Mouse (Mus musculus): Measurements from ENCODE around the gene Mapk9. TPM values are rescaled to one million over a fixed set of nuclear protein-coding genes. Genes with fewer than 3 reads are reported as not detected.
A peak's percentile ranks its signal among the peaks of the same experiment; 100 is the strongest.

The Mapk9 gene
- polyA plus RNA-seq, 1 experiment from 2014 or later: 38.4 TPM

DNA sequence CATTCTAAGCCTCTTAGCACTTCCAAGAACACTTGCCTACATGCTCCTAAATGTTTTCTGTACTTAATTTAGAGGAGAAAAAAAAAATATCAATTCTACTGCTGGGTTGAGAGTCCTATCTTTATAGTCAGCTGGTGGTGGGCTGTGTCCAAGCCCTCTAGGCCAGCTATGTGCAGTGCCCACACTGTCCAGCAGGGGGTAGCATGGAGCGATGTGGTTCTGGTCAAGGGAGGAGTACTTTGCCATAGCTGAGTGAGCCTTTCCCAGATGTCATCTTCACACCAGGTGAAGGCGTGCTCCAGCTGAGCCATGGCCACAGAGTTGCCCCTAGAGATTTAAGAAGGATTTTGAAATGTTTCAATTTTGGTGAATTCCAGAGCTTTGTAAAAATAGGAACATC, 21.7 kb upstream of the Mapk9 start:
- peak; percentile 90 for TF ChIP-seq CTCF (IDR thresholded peaks at IDR 0.05; ENCODE audit: low read depth)
- DNase-seq (peak; percentile 75), ATAC-seq (ENCODE audit: insufficient read depth) (no peak)
- H3K27me3 ChIP-seq (ENCODE audit: insufficient read depth, low read length): no peaks in the 10 kb centered on the region
- no peak overlapping the region for H3K9ac ChIP-seq
- H3K4me2 ChIP-seq: no peak overlapping the region
- no peak overlapping the region for H3K4me3 ChIP-seq (ENCODE audit: low read depth, low read length)
- WGBS: 47% methylated on average over 2 of the region's 2 CpGs
- H3K36me3 ChIP-seq (ENCODE audit: insufficient read depth): peaks cover 20% of the 10 kb centered on the region; the same call in 1 of the 2 replicates
- peaks cover 4% of the 10 kb centered on the region; the same call in 1 of the 2 replicates for H3K4me1 ChIP-seq (ENCODE audit: insufficient read depth)
- H3K9me3 ChIP-seq (ENCODE audit: low read depth, low read length): no peaks in the 10 kb centered on the region
- H3K27ac ChIP-seq (ENCODE audit: low read depth): no peak overlapping the region

DNA sequence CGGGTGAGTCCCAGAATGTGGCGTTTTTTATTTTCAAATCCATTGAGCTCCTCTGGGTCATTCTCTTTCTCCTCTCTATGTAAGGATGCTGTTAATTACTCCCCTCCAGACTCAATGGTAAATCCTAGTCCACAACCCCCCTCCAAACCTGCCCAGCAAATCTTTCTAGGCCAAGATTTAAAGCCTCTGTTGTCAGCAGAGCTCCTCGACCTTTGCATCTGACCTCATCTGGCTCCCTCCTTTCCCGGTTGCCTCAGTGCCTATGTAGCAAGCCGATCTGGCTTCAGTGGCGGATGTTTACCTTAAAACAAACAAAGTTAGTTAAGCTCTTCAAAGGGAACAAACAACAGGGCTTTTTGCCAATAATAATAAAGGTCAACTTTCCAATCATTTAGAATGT, 19.3 kb upstream of the Mapk9 start:
- DNase-seq: peak; percentile 64
- Histone ChIP-seq H3K9ac (no peak overlapping the region), H3K4me2 (no peak overlapping the region), H3K36me3 (ENCODE audit: insufficient read depth) (peaks cover 25% of the 10 kb centered on the region; the same call in 1 of the 2 replicates), H3K4me1 (ENCODE audit: insufficient read depth) (peaks cover 4% of the 10 kb centered on the region; the same call in 1 of the 2 replicates), H3K9me3 (ENCODE audit: low read depth, low read length) (no peaks in the 10 kb centered on the region), H3K27ac (ENCODE audit: low read depth) (no peak overlapping the region), H3K27me3 (ENCODE audit: insufficient read depth, low read length) (no peaks in the 10 kb centered on the region), H3K4me3 (ENCODE audit: low read depth, low read length) (no peak overlapping the region)
- 27% methylated on average over 6 of the region's 6 CpGs for WGBS
- TF ChIP-seq CTCF (IDR thresholded peaks at IDR 0.05; ENCODE audit: low read depth): no peak
- ATAC-seq (ENCODE audit: insufficient read depth): no peak

DNA sequence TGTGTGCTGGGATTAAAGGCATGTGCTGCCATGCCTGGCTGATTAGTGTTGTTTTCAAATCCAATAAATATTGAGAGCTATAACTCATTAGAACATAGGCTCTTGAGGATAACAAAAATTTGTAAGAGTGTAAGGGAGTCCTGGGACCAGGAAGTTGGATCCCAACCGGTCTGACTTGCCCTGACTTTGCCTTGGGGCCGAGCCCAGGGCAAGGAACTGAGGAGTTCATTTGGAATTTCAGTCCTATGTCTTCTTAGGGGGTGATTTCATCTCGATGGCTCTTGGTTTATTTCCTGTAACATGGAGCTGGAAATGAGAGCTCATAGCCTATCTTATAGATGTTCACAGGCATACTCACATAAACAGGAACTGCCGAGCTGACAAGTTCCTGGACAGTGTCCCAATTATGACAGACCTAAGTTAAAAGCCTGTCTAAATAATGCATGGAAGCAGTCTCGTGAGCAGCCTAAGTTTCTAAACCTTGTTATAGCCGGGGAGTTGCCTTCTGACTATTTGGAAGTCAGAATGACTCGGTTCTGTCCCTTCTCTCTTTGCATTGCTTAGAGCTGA, 17.3 kb upstream of the Mapk9 start:
- H3K27me3 ChIP-seq (ENCODE audit: insufficient read depth, low read length): no peaks in the 10 kb centered on the region
- no peak overlapping the region for H3K9ac ChIP-seq
- H3K4me2 ChIP-seq: peak overlapping the region; percentile 1; the same call in 1 of the 2 replicates
- peak overlapping the region; percentile 71; the same call in 1 of the 2 replicates for H3K27ac ChIP-seq (ENCODE audit: low read depth)
- H3K4me3 ChIP-seq (ENCODE audit: low read depth, low read length): no peak overlapping the region
- H3K36me3 ChIP-seq (ENCODE audit: insufficient read depth): peaks cover 22% of the 10 kb centered on the region; the same call in 1 of the 2 replicates
- DNase-seq (peak; percentile 88), ATAC-seq (ENCODE audit: insufficient read depth) (peak; percentile 81)
- no peaks in the 10 kb centered on the region for H3K9me3 ChIP-seq (ENCODE audit: low read depth, low read length)
- WGBS: 30% methylated on average over 7 of the region's 7 CpGs
- peaks cover 4% of the 10 kb centered on the region; the same call in 1 of the 2 replicates for H3K4me1 ChIP-seq (ENCODE audit: insufficient read depth)
- TF ChIP-seq CTCF (IDR thresholded peaks at IDR 0.05; ENCODE audit: low read depth): no peak

DNA sequence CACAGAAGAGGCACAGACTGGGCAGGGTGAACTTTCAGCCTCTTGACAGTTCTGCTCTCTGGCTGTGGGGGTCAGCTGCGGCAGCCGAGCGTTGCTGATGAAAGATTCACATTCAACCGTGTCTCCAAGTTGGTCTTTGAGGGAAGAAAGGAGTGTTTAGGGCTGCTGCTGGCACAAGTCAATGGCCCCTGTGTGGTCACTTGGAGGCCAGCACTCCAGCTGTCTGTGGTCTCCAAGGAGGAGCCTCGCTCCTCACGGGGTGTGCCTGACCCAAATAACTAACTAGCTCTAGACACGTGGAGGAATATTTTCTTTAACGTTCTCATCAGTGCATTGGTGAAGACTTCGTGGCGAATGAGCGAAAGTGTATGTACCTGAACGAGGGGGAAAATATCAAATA, 14.6 kb upstream of the Mapk9 start:
- H3K4me1 ChIP-seq (ENCODE audit: insufficient read depth): peaks cover 4% of the 10 kb centered on the region; the same call in 1 of the 2 replicates
- no peak overlapping the region for H3K4me3 ChIP-seq (ENCODE audit: low read depth, low read length)
- no peak for ATAC-seq (ENCODE audit: insufficient read depth)
- no peaks in the 10 kb centered on the region for H3K9me3 ChIP-seq (ENCODE audit: low read depth, low read length)
- TF ChIP-seq CTCF (IDR thresholded peaks at IDR 0.05; ENCODE audit: low read depth): no peak
- DNase-seq: no peak
- no peak overlapping the region for H3K4me2 ChIP-seq
- H3K27ac ChIP-seq (ENCODE audit: low read depth): no peak overlapping the region
- peaks cover 30% of the 10 kb centered on the region; the same call in 1 of the 2 replicates for H3K36me3 ChIP-seq (ENCODE audit: insufficient read depth)
- no peaks in the 10 kb centered on the region for H3K27me3 ChIP-seq (ENCODE audit: insufficient read depth, low read length)
- 87% methylated on average over 12 of the region's 12 CpGs for WGBS
- H3K9ac ChIP-seq: no peak overlapping the region

DNA sequence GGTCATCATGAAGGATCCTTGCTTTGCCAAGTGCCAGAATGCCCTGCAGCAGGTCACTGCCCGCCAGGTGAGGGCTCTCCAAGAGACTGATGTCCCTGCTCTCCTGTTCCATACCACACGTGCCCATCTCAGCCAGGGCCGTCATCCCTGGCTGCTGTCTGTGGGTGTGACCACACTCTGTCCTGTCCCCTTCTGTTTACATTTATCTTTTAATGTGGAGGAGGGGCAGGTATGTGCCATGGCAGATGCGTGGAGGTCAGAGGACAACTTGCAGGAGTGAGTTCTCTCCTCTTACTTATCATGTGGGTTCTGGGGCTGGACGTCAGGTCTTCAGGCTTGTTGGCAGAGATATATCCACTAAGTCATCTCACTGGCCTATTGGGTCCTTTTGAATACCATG, 13.6 kb upstream of the Mapk9 start:
- ATAC-seq (ENCODE audit: insufficient read depth): no peak
- H3K27me3 ChIP-seq (ENCODE audit: insufficient read depth, low read length): no peaks in the 10 kb centered on the region
- H3K9ac ChIP-seq: no peak overlapping the region
- H3K9me3 ChIP-seq (ENCODE audit: low read depth, low read length): no peaks in the 10 kb centered on the region
- no peak overlapping the region for H3K4me3 ChIP-seq (ENCODE audit: low read depth, low read length)
- no peak for DNase-seq
- no peak overlapping the region for H3K27ac ChIP-seq (ENCODE audit: low read depth)
- no peak overlapping the region for H3K4me2 ChIP-seq
- H3K4me1 ChIP-seq (ENCODE audit: insufficient read depth): peaks cover 4% of the 10 kb centered on the region; the same call in 1 of the 2 replicates
- WGBS: 67% methylated on average over 5 of the region's 5 CpGs
- no peak for TF ChIP-seq CTCF (IDR thresholded peaks at IDR 0.05; ENCODE audit: low read depth)
- peaks cover 27% of the 10 kb centered on the region; the same call in 1 of the 2 replicates for H3K36me3 ChIP-seq (ENCODE audit: insufficient read depth)

DNA sequence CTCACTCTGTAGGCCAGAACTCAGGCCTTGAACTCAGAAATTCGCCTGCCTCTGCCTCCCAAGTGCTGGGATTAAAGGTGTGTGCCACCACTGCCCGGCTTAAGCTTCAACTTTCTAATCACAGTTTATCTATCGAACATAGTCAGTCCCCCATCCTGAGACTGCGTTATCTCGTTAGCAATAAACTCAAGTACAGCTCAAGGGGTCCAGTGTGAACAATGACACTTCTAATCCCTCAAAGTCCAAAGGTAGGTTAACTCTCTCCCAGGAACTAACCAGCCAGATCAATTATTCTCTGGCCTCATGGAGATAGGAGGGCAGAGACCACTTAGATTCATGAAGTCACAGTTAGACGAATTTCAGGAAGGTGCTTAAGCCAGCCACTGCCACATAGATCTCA, 12.3 kb upstream of the Mapk9 start:
- Histone ChIP-seq H3K27me3 (ENCODE audit: insufficient read depth, low read length) (no peaks in the 10 kb centered on the region), H3K4me1 (ENCODE audit: insufficient read depth) (peaks cover 4% of the 10 kb centered on the region; the same call in 1 of the 2 replicates), H3K4me3 (ENCODE audit: low read depth, low read length) (no peak overlapping the region), H3K27ac (ENCODE audit: low read depth) (no peak overlapping the region), H3K9me3 (ENCODE audit: low read depth, low read length) (no peaks in the 10 kb centered on the region), H3K4me2 (no peak overlapping the region), H3K9ac (no peak overlapping the region), H3K36me3 (ENCODE audit: insufficient read depth) (peaks cover 27% of the 10 kb centered on the region; the same call in 1 of the 2 replicates)
- 82% methylated on average over 6 of the region's 6 CpGs for WGBS
- TF ChIP-seq CTCF (IDR thresholded peaks at IDR 0.05; ENCODE audit: low read depth): no peak
- no peak for DNase-seq
- no peak for ATAC-seq (ENCODE audit: insufficient read depth)

DNA sequence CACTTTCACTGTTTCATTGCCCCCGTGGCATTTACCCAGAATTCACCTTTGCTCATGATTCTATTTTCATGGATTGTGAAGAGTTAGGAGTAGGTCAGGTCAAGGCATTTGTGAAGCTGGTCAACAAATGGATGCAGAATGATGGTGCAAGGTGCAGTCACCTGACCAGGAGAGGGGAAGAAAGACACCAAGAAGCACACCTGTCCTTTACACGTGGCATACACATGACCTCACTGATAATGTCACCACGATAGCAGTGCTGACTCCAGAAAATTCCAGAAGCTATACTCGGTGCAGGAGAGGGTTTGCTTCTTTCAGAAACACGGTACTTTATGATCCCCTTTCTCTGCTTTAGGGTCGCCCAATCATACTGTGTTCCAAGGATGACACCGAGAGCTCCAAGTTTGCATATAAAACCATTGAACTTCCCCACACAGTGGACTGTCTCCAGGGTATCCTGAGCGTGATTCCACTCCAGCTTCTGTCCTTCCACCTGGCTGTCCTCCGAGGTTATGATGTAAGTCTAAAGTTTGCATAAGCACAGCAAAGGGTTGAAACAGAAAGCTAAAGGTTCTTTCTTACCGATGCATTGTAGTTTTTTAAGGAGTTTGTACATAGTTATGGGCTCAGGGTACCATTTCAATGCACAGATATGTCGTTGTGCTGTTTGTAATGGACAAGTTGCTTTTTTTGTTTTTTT, 11.1 kb upstream of the Mapk9 start:
- TF ChIP-seq CTCF (IDR thresholded peaks at IDR 0.05; ENCODE audit: low read depth): no peak
- peaks cover 27% of the 10 kb centered on the region; the same call in 1 of the 2 replicates for H3K36me3 ChIP-seq (ENCODE audit: insufficient read depth)
- no peaks in the 10 kb centered on the region for H3K9me3 ChIP-seq (ENCODE audit: low read depth, low read length)
- no peak overlapping the region for H3K9ac ChIP-seq
- 92% methylated on average over 11 of the region's 11 CpGs for WGBS
- H3K4me2 ChIP-seq: no peak overlapping the region
- ATAC-seq (ENCODE audit: insufficient read depth) (no peak), DNase-seq (no peak)
- no peaks in the 10 kb centered on the region for H3K4me1 ChIP-seq (ENCODE audit: insufficient read depth)
- H3K27ac ChIP-seq (ENCODE audit: low read depth): no peak overlapping the region
- H3K4me3 ChIP-seq (ENCODE audit: low read depth, low read length): no peak overlapping the region
- H3K27me3 ChIP-seq (ENCODE audit: insufficient read depth, low read length): no peaks in the 10 kb centered on the region

All from lung, embryonic 14.5 days (tissue).